Mouse (Mus musculus) C2C12 (cell line): ENCODE data around the gene Unc45a. TPM values are rescaled to one million over a fixed set of nuclear protein-coding genes. Genes with fewer than 3 reads are reported as not detected.

ENCODE experiments used
- H3K27me3 ChIP-seq: one replicate; pipeline ENCODE4 v1.6.1; 2011; ENCODE audit not compliant: control insufficient read depth, insufficient read depth, insufficient read length
- H3K36me3 ChIP-seq: one replicate; pipeline ENCODE4 v1.6.1; 2011; ENCODE audit not compliant: control insufficient read depth, insufficient read depth
- H3K4me3 ChIP-seq: one replicate; pipeline ENCODE4 v1.5.1; 2011; ENCODE audit warnings: mild to moderate bottlenecking, control low read depth; ENCODE audit not compliant: poor library complexity, insufficient read depth, severe bottlenecking
- H3K79me2 ChIP-seq: one replicate; pipeline ENCODE4 v1.6.1; 2011; ENCODE audit not compliant: control insufficient read depth, insufficient read depth
- H3K79me3 ChIP-seq: one replicate; pipeline ENCODE4 v1.6.1; 2011; ENCODE audit warnings: low read depth, control low read depth
- H3ac ChIP-seq: one replicate; pipeline ENCODE3; 2011; ENCODE audit warnings: low read depth; ENCODE audit not compliant: control insufficient read depth, insufficient read length
- CEBPB ChIP-seq: IDR thresholded peaks from one replicate; pipeline ENCODE4 v1.6.1; 2011; ENCODE audit warnings: low read depth, mild to moderate bottlenecking, control low read depth, moderate library complexity
- CTCF ChIP-seq: IDR thresholded peaks from one replicate; pipeline ENCODE4 v1.5.1; 2011; ENCODE audit not compliant: control insufficient read depth, insufficient read depth, insufficient read length
- FOSL1 ChIP-seq: IDR thresholded peaks from one replicate; pipeline ENCODE4 v1.8.0; 2011; ENCODE audit warnings: mild to moderate bottlenecking, low read length; ENCODE audit not compliant: poor library complexity, insufficient read depth, severe bottlenecking
- MAX ChIP-seq: IDR thresholded peaks from one replicate; pipeline ENCODE4 v1.6.1; 2011; ENCODE audit warnings: mild to moderate bottlenecking, control low read depth
- MYOD1 ChIP-seq: IDR thresholded peaks from one replicate; pipeline ENCODE4 v1.6.1; 2011; ENCODE audit warnings: low read depth; ENCODE audit not compliant: control insufficient read depth, insufficient read length
- MYOG ChIP-seq: IDR thresholded peaks from one replicate; pipeline ENCODE4 v1.6.1; 2011; ENCODE audit not compliant: control insufficient read depth, insufficient read length; ENCODE audit errors: extremely low read depth
- USF1 ChIP-seq: IDR thresholded peaks from one replicate; pipeline ENCODE4 v1.6.1; 2011; ENCODE audit warnings: low read depth, mild to moderate bottlenecking, control low read depth, moderate library complexity
- polyA plus RNA-seq: library from polyadenylated mRNA; unstranded; fragments of >200 nt; fragmentation: generic; extraction: Trizol; gene quantifications from one replicate; pipeline ENCODE4 v1.2.1, GENCODE M21; 2012; ENCODE audit warnings: missing spikeins

Unc45a gene
- polyA plus RNA-seq, 1 experiment: 46.9 TPM

GRCm38 (mm10) chr7:80299568-80299967, 41.2 kb downstream of the Unc45a start:
- Histone ChIP-seq H3ac (no peak overlapping the region), H3K27me3 (no peaks in the 10 kb centered on the region), H3K36me3 (peaks cover 43% of the 10 kb centered on the region), H3K79me2 (peaks cover 90% of the 10 kb centered on the region), H3K79me3 (peaks cover 56% of the 10 kb centered on the region), H3K4me3 (no peak overlapping the region)
- TF ChIP-seq USF1: no peak
- TF ChIP-seq CTCF: no peak
- TF ChIP-seq MAX: no peak
- TF ChIP-seq CEBPB: no peak
- TF ChIP-seq MYOG: no peak

GRCm38 (mm10) chr7:80298754-80299153, 42.1 kb downstream of the Unc45a start:
- H3K79me2 ChIP-seq: peaks cover 95% of the 10 kb centered on the region
- H3K27me3 ChIP-seq: no peaks in the 10 kb centered on the region
- H3K4me3 ChIP-seq: no peak overlapping the region
- peak; percentile 64 for TF ChIP-seq FOSL1
- no peak for TF ChIP-seq MAX
- peaks cover 35% of the 10 kb centered on the region for H3K36me3 ChIP-seq
- H3ac ChIP-seq: no peak overlapping the region
- peaks cover 54% of the 10 kb centered on the region for H3K79me3 ChIP-seq

- Histone ChIP-seq H3ac (no peak overlapping the region), H3K79me3 (peaks cover 48% of the 10 kb centered on the region), H3K79me2 (peaks cover 79% of the 10 kb centered on the region), H3K27me3 (no peaks in the 10 kb centered on the region), H3K4me3 (no peak overlapping the region), H3K36me3 (peaks cover 21% of the 10 kb centered on the region)
- TF ChIP-seq FOSL1 (no peak), MAX (no peak), MYOG (no peak)
Measured at GRCm38 (mm10) chr7:80297041-80297440, 43.8 kb downstream of the Unc45a start.

DNA sequence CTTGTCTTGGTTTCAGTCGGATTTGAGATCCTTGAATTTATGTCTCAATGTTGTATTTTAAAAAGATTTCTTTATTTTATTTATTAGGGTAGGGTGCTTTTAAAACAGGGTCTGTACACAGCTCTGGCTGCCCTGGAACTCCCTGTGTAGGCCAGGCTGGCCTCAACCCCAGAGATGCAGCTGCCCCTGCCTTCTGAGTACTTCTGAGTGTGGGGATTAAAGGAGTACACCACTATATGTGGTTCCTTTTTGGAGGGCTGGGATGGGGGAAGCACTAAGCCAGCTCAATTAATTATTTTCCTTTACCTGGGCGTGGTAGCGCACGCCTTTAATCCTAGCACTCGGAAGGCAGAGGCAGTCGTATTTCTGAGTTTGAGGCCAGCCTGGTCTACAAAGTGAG, 44.3 kb downstream of the Unc45a start:
- no peak overlapping the region for H3K4me3 ChIP-seq
- H3K36me3 ChIP-seq: peaks cover 16% of the 10 kb centered on the region
- TF ChIP-seq CTCF (no peak), FOSL1 (no peak), MAX (no peak), MYOD1 (no peak), CEBPB (no peak), MYOG (no peak), USF1 (no peak)
- H3K79me3 ChIP-seq: peaks cover 48% of the 10 kb centered on the region
- peaks cover 73% of the 10 kb centered on the region for H3K79me2 ChIP-seq
- no peak overlapping the region for H3ac ChIP-seq
- no peaks in the 10 kb centered on the region for H3K27me3 ChIP-seq

GRCm38 (mm10) chr7:80294764-80295648, 45.8 kb downstream of the Unc45a start:
- H3K36me3 ChIP-seq: peaks cover 2% of the 10 kb centered on the region
- peak overlapping the region; percentile 98 for H3ac ChIP-seq
- TF ChIP-seq MAX (no peak), MYOG (no peak), CEBPB (no peak), FOSL1 (no peak), CTCF (no peak), MYOD1 (no peak), USF1 (no peak)
- H3K79me3 ChIP-seq: peaks cover 37% of the 10 kb centered on the region
- peak overlapping the region; percentile 65 for H3K4me3 ChIP-seq
- H3K27me3 ChIP-seq: no peaks in the 10 kb centered on the region
- peaks cover 59% of the 10 kb centered on the region for H3K79me2 ChIP-seq

DNA sequence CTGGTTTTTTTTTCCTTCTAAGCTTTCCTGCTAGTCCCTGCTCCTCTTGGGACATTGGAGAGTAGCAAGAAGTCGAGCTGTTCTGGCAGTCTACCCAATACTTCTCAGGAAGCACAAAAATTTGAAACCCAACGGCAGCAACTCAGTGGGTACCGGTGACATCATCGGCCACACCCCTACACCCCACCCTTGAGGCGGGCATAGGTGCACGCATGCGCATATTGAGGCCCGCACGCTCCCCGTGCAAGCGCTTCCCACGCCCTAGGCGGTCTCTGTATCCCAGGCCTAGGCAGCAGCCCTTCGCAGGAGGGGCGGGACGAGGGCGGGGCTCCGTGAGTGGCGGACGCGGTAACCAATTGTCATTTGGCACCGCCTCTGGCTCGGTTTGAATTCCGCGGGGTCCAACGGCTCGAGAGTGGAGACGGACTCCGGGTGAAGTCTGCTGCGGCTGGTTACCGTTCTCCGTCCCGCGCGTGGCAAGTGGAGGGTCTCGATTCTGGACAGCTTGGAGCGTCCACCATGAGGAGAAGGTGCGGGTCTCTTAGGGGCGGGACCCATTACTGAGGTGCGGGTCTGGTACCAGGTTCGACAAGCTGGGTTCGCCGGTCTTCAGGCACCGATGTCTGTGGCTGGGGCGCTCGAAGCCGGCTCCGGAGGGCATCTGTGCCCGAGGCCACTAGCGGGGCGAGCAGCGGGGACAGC, 46.6 kb downstream of the Unc45a start, which contains the start of gene Prc1:
Gene Prc1 (plus strand): TSS at position 389 of the 702 bp plus-strand sequence.
- no peaks in the 10 kb centered on the region for H3K27me3 ChIP-seq
- TF ChIP-seq CTCF (no peak), CEBPB (no peak), FOSL1 (no peak), MYOG (no peak), MAX (no peak)
- peak within 1 kb of the TSS; percentile 65 for H3K4me3 ChIP-seq
- H3ac ChIP-seq: peak within 1 kb of the TSS; percentile 98
- peaks cover 29% of the 10 kb centered on the region for H3K79me3 ChIP-seq
- H3K79me2 ChIP-seq: peaks cover 51% of the 10 kb centered on the region
- H3K36me3 ChIP-seq: no peaks in the 10 kb centered on the region
